Mouse (Mus musculus): Measurements from ENCODE around the gene S100b.

GRCm38 (mm10) chr10:76229627-76230026 lies 24.0 kb upstream of the S100b start:
- no peak for TF ChIP-seq CTCF (IDR thresholded peaks at IDR 0.05; ENCODE audit: control insufficient read depth, insufficient read depth, insufficient replicate concordance, low read depth, low read length)
- no peak for TF ChIP-seq POLR2A (IDR thresholded peaks at IDR 0.05; ENCODE audit: control insufficient read depth, low read depth, low read length)
